Mouse (Mus musculus) spleen, adult 18-20 months (tissue): ENCODE data around the gene Tsen2.

ENCODE experiments used
- DNase-seq, 2 experiments: peaks; one replicate each; pipeline ENCODE4 v3.0.0; 2022; ENCODE audit warnings: mixed read lengths in 2 of 2

Gene Tsen2

DNA sequence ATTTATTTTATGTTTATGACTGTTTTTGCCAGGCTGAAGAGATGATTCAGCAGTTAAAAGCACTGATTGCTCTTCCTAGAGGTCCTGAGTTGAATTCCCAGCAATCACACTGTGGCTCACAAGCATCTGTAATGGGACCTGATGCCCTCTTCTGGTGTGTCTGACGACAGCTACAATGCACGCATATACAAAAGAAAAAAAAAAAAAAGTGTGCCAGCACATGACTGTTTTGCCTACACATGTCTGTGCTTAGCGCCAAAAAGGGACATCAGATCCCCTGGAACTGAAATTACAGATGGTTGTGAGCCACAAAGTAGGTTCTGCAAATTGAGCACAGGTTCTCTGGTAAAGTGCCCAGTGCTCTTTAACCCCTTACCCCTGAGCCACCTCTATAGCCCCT, 2.1 kb upstream of the Tsen2 start:
- DNase-seq, result no peak

DNA sequence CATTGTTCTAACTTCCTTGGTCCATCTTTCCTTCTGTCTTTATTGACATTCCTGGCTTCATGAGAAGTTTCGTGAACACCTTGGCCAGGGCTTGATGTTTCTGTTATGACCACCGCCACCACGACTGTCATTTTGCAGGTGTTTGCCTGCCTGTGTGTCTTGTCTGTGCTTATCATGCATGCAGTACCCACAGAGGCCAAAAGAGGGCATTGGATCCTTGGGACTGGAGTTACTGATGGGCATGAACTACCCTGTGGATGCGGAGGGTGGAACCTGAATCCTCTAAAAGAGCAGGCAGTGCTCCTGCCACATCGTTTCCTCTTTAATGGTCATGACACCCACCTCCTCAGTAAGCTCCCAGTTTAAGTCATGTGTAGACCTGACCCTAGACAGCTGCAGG, 1.8 kb downstream of the Tsen2 start:
- peak in 1 of 2 experiments; percentile 31 for DNase-seq

DNA sequence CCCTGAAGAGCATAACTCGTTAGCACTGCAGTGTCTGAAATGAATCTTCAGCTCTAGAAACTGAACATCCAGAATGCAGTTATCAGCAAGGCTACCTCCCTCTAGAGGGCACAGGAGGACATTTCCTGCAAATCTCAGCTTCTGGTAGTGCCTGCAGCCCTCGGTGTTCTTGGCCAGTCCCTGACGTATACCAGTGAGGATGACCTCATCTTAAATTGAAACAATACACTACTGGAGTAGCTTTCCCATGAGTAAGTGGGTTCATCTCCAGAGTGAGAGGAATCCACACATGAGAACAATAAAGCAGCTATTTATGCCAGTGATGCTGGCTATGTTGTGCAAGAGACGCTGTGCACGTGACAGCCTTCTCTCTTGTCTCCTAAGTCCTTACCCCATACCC, 11.0 kb downstream of the Tsen2 start:
- no peak for DNase-seq

DNA sequence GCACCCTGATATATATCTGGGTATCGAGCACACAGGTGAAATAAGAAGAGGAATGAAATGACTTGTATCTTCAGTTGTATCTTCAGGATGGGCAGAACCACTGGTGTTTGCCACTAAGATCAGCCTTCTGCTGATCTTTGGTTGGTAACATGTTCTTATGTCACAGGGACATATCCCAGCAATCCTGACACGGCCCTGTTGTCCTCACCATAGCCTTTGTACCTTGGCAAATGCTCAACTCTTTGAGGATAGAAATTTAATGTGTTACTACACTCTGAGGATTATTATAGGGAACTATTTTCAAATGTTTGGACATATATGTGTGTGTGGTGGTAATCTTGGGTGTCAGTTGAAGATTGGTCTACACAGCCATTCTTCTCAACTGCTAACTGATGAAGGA, 13.7 kb downstream of the Tsen2 start:
- no peak for DNase-seq

DNA sequence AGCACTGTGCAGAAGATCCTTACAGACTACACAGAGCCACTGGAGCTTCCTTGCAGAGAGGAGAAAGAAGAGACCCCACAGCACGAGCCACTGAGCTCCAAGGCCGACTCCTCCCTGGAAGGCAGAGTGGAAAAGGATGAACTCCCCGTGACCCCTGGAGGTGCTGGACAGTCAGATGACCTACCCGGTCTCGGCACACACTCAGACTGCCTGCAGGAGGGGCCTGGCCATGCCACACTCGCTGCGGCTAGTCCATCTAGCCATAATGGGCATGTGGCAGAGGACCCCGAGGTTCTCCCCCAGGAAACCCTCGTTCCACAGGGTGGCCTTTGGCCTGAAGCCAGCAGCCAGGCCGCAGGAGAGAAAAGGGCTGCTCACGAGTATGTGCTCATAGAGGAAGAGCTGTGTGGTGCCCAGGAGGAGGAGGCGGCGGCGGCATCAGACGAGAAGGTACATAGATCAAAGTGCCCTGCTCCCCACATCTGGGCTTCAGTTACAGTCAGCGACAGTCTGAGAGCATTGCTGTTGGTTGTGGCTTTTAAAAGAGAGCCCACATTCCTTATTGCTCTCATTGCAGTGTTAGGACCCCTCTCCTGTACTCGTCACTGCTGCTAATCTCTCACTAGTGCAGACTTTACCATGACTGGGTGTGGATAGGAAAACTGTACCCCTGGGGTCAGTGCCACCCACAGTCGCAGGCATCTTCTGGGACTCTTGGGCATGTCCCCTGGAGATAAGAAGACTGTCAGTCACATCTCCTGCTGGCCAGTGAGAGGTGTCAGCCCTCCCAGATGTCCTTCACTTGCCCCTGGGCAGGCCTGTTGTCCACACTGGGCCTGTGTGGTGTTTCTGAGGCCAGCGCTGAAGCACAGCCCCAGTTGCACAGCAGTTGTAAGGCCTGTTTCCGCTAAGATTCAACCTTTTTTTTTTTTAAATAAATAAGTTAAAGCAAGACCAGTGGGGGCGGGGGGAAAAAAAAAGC, 15.5 kb downstream of the Tsen2 start:
- no peak for DNase-seq

DNA sequence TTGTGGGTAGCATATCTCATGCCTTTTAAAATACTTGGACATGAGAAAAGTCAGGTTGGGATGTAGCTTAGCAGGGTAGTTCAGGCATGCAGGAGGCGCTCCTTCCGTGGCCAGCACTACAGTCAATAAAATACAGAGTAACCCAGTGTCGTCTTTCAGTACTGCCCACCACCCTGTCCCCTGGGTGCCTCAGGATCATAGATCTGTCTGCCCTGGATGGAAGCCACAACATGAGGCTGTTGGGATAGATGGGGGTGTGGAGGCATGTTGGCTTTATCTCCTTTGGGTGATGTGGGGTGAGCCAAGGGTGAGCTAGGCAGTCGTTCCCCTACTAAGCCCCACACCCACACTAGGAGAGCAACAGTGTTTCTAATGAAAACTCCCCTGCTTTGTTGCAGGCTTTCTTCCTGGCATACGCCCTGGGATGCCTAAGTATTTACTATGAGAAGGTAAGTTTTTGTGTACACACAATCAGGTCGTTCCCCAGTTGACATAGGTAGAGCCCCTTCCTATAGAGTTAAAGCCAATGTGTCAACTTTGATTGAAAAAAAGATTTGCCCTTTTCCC, 21.1 kb downstream of the Tsen2 start:
- DNase-seq, result no peak

DNA sequence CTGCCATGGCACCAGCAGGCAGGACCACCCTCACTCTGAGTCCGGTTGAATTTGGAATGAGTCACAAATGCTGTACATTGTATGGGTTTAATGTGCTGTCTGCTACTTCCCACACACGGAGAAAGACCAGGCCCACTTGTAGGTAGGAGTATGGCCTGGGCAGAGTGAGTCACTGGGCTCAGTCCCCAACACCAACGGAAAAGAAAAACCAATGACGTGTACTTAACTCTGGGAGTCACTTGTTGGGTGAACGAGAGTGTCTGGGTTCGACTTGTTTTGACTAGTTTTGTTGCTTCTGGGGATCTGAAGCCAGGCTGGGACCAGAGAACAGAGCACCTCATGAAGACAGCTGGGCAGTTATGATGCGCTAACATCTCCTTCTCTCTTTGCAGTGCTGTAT, 29.7 kb downstream of the Tsen2 start:
- no peak for DNase-seq

DNA sequence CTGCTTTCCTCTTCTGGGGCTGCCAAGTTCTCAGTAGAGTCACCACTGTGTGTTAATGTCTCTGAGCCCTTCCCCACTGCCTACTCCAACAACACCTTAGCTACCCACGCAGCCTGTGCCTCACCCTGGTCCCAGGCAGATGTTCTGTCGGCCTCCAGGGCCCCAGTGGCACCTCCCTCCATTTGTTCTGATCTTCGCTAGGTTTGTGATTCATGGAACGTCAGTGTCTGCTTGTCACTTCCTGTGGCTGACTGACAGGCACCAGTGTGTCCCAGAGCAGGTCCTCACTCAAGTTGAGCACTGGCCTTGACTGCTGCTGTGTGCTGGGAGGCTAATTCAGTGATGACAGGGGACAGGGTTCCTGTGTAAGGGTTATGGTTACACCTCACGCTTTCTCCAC, 32.9 kb downstream of the Tsen2 start:
- no peak for DNase-seq

DNA sequence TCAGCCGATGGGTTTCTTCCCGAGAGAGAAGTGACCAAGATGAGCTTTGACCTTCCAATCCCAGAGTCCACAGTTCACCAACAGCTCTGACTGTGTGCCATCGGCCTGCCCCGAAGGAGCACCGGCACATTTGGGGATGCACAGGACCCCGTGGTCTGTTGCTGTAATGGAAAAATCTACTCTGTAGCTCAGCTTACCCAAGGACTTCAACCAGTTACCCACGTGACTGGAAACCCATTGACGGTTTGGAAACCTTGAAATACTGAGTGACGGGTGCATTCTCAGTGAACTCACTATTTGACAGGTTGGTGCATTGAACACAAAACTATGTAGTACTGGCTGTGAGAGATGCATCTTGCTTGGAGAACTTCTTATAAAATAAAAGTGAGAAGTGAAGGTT, 33.5 kb downstream of the Tsen2 start:
- DNase-seq, result no peak

DNA sequence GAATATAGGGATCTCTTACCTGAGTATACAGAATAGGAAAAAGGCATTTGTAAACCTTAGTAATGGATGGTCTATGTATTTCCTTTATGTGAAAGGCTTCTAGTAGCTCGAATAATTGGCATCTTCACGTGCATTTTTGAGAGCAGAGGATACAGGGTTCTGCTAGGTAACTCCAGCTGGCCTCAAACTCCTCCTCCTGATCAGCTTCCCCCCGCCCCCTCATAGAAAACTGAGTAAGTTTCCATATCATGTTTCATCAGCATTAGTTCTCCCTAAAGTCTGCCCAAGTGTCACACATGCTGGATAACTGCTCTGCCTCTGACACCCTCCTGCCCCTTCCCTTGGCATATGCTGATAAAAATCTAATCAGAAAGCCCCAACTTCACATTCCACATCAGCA, 36.3 kb downstream of the Tsen2 start:
- no peak for DNase-seq

DNA sequence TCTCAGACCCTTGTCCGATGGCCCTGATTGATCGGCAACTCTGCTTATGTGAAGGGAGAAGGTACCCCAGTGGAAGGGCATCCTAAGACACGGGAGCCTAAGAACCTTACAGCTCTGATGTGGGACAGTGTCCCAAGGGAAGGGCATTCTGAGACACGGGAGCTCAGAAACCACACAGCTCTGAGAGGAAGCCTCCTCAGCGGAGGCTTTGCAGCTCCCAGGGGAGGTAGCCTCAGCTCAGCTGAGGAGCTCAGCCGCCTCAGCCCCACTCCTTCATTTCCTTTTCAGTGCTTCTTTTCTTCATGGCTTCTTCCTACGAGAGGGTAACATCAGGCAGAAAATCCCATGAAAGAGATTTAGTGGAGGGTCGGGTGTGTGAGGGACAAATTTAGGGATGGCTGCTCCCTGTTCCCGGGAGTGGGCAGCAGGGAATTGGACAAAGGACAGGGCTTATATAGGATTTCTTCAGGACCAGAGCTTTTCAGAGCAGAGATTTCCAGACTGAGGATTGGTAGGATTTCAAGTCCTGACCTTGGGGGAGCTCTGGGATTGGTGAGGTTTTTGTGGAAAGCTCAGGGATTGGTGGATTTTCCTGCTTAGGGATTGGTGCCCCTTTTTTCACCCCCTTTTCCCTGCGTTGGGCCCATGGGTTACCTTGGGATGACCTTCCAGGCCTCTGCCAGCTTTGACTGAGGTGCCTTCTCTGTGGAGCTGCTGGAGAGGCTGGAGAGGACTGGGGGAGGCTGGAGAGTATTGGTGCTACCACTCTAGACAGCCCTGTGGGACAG, 38.1 kb downstream of the Tsen2 start:
- no peak for DNase-seq

DNA sequence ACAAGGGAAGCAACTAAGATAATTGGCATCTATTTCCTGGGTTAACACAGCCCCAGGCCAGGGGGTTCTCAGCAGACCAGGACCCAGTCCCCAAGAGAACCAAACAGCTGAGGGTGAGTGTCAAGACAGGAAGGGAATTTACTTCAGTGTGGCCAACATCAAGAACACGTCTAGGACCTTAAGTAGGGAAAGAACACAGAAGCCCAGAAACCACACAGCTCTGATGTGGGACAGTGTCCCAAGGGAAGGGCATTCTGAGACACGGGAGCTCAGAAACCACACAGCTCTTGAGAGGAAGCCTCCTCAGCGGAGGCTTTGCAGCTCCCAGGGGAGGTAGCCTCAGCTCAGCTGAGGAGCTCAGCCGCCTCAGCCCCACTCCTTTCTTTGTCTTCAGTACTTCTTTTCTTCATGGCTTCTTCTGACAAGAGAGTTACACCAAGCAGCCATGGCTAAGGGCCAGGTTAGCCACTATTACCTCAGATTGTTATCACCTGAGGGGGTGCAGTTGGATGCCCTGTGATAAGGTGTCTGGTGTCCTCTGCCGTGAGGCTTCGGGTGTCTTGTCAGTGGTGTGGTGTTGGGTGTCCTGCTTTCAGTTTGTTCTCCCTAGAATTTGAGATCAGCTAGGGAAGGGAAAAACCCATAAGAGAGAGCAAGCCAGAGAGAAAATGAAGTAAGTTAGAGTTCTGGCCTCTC, 39.1 kb downstream of the Tsen2 start:
- no peak for DNase-seq

DNA sequence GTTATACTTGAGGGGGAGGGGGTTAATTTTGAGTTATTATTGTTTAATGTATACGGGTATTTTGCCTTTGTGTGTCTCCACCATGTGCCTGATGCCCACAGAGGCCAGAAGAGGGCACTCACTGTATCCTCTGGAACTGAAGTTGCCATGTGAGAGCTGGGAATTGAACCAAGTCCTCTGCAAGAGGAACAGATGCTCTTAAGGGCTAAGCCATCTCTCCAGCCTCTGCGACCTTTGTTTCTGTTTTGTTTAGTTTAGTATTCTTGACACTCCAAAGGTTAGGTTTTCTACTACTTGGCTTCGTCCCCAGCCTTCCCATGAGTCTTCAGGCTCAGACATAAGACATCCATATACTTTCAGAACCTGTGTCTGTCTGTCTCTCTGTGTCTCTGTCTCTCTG, 39.7 kb downstream of the Tsen2 start:
- no peak for DNase-seq

DNA sequence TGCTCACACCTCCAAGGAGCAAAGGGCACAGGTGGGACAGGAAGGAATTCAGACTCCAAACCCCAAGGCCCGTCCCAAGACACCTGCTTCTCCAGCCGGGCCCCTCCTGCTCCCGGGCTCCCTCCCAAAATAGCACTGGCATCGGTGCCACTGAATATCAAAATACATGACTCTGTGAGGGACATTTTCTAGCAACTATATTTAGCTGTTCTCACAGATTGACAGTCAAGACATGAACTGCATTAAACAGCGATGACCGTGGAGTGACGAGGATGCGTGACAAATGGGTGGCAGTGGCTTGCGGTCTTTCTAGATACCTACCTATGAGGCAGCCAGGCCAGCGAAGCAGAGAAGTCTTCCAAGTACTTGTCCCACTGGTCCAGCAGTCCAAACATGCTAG, 41.9 kb downstream of the Tsen2 start:
- no peak for DNase-seq

DNA sequence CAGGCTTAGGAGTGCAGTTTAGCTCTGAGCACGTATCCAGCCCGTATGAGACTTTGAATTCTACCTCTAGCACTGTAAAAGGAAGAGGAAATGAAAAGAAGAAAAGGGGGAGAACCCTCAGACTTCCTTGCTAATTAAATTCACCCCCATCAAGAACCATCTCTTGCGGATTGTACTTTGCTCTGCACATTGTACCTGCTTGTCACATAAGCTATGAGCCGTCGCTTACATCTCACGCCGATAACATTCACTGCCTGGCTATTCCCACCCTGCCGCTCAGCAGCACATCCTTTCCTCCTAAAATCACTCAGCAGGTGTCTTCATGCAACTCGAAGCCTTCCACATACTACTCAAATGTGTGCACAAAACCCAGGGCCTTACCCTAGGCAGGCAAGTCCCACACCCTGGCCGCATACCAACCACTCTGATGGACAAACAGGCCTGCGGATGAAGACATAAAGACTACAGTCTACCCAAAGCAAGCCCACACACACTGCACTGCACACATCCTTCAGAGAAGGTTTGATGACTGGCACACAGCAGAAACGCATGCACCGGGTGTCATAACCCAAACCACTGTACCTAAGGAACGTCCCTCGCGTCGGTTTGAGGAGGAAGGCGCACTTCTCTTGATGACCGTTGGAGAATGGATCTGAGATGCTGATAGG, 47.4 kb downstream of the Tsen2 start:
- DNase-seq, result no peak

DNA sequence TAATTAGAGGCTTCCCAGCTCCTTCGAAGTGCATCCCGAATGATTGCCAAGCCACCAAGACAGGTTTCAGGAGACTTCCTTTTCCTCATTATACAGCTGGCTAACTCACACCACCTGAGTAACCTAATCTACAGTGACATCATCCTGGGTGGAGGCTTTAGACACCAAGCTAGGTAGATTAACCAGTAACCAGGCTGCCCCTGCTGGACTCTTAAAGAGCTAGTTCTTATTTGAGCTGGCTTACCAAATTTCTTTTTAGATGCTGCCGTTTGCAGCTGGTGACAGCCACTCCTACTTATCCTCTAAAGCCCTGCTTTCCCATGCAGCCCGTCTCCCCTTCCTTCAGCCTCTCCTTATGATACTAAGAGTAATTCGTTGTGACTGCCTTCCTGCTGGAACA, 48.0 kb downstream of the Tsen2 start, which contains the start of gene Mkrn2os:
Mkrn2os (minus strand) TSS at position 119 of the 400 bp plus-strand sequence.
- DNase-seq, result no peak

DNA sequence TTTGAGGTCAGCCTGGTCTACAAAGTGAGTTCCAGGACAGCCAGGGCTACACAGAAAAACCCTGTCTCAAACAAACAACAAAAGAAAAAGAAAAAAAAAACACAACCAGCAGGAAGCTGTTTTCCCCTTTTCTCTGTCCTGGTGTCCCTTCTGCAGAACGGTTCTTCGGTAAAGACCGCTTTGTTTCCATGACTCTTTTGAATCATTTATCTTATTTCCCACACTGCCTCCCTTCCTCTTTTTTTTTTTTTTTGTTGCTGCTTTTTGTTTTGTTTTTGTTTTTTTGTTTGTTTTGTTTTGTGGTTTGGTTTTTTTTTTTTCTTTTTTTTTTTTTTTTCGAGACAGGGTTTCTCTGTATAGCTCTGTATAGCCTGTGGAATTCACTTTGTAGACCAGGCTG, 48.8 kb downstream of the Tsen2 start:
- DNase-seq, result no peak

DNA sequence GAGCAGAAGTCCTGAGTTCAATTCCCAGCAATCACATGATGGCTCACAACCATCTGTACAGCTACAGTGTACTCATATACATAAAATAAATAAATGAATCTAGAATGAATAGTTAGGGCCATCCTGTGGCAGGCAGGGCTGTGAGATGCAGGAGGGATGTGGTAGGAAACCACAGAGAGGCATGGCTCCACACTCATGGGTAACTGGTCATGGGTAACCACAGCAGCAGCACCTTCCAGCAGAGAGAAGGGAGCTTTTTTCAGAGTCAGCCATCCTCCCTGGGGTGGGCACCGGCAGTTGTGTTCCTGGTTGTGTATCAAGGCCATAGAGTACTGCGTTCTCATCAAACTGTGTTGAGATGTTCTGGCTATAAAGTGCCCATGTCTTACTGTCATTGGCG, 50.0 kb downstream of the Tsen2 start:
- peak; percentile 14 to 19 for DNase-seq

DNA sequence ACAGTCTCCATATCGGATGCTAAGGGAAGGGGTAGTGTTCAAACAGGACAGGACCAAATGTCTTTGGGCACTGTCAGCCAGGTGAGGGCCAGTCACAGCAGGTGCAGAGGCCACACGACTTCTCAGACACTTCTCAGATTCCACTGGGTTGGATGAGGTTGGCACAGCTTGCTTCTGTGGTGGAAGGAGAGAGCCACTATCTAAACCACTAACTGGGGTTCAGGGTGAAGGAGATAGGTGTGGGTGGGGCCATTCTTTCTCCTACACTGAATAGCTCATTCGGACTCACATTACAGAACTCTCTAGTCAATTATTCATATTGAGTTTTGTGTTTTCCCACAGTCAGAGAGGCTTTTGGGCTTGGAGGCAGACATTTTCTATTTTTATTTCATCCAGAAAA, 51.2 kb downstream of the Tsen2 start:
- DNase-seq, result no peak

DNA sequence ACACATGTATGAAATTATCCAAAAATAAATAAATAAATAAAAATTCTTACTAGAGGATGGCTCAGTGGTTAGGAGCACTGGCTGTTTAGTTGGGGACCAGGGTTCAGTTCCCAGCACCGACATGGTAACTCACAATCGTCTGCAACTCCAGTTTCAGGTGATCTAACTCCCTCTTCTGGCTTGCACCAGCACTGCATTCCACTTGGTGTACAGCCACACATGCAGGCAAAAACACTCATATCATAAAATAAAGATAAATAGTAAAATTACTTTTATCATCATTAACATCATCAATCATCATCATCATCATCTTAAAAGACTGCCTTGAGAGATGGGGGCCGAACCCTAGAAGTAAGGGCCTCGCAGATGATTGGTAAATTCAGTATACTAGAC, 56.9 kb downstream of the Tsen2 start:
- no peak for DNase-seq

DNA sequence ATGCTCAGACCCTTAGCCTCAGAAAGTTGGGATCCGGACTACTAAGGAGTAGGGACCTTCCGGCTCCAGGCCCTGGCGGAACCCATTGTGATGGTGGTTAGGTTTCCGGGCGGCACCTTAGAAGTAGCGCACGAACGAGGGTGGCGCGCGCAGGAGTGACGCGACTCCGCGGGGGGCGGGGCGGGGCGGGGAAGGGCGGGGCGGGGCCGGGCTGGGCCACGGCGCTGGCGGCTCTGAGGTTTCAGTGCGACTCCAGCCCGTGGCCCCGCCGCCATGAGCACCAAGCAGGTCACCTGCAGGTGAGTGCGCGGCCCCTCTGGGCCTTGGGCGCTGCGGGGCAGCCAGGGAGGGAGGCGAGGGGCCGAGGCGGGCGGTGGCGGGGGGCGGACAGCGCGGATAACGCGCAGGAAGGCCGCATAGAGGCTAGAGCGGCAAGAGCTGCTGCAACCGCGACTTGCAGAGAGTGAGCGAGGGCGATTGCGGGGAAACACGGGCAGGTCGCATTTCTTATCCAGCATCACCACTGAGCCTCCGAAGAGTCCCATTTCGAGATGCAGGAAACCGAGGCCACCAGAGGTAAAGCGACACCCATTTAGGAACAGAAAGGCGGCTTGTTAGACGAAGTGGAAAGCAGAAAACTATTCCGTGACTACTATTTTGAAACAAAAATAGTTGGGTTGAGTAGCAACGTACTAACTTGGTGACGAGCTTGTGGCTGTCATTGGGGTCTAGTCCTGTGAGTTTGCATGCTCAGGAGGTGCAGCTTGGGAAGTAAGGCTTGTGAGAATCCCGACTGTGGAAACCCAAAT, 57.5 kb downstream of the Tsen2 start, which contains the start of gene Mkrn2:
Mkrn2 (plus strand) TSS at position 188 of the 809 bp plus-strand sequence.
- DNase-seq, result peak; percentile 69 to 79
